Mouse (Mus musculus) liver, embryonic 18 days (tissue): ENCODE measurements around the gene Mrpl36. TPM values are rescaled to one million over a fixed set of nuclear protein-coding genes. Genes with fewer than 3 reads are reported as not detected.

Experiments used
- polyA plus RNA-seq: library from polyadenylated mRNA; depleted of rRNA; stranded (reverse); fragments of >200 nt; gene quantifications from 2 replicates; pipeline ENCODE4 v1.2.3, GENCODE M21; 2012; rRNA removed

The Mrpl36 gene
- 44.6 and 47.4 TPM in 2 replicates for polyA plus RNA-seq

DNA sequence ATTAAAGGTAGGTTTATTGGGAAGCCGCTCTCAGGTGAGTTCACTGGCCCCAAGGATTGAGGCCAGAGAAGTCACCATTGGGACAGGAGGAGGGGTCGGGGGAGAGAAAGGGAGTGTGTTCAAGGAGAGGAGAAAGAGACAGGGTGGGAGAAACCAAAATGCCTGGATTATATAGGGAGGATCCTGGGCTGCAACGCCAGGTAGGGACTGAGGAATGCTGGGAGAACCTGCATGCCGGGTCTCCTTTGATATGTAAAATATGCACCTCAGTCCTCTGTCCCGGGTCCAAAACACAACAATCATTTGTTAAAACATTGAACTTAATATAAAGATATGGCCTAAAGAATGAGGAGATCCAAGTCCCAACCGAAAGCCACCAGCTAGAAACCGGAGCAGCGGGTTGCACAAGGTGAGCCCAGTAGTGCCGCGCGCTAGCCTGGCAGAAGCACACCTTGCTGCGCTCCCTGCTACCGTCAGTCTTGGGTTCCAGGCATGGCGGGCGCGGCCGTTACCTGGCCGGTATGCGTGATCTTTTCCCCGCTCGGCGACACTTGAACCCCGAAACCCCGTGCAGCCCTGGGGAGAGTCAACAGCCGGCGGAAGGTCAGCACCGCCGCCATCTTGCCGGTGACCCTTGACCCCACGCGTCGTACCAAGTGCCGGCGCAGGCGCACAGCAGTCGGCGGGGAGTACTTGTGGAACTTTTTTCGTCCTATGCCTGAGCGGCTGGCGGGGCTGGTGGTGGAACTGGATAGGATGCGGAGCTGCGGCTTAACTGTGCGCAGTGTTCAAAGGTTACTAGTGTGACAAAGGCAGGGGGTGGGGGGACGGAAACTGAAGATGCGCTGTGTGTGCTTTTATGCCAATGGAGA, at the start of gene Mrpl36, which contains the start of gene Ndufs6:
Mrpl36 (plus strand) TSS at position 687 of the 872 bp plus-strand sequence.
Ndufs6 (minus strand) TSS at position 716 of the 872 bp plus-strand sequence.

Other genes starting within 250 kb of the Mrpl36 start
- not detected in 2 replicates for gene Irx4, start 68.0 kb upstream of the Mrpl36 start, polyA plus RNA-seq
- 153 and 166 TPM in 2 replicates for gene Ndufs6, start within 50 bp of the Mrpl36 start, polyA plus RNA-seq
- gene Lpcat1, start 138.7 kb downstream of the Mrpl36 start, polyA plus RNA-seq = 25.9 and 26.3 TPM in 2 replicates
- gene Slc6a3, start 208.2 kb downstream of the Mrpl36 start, polyA plus RNA-seq = 0.35 TPM in 2 replicates